Mouse (Mus musculus) liver, embryonic 14.5 days (tissue): ENCODE results near the gene Arfgef2.

Source experiments
- CTCF ChIP-seq: IDR thresholded peaks from 2 replicates; pipeline ENCODE4 v1.5.1; 2016; ENCODE audit warnings: antibody characterized with exemption, low read depth, control low read depth
- EP300 ChIP-seq: IDR thresholded peaks from 2 replicates; pipeline ENCODE4 v1.6.1; 2016; ENCODE audit warnings: antibody characterized with exemption, low read depth

- TF ChIP-seq CTCF: no peak
- TF ChIP-seq EP300: no peak
Observed at GRCm38 (mm10) chr2:166855771-166856170, 50.4 kb downstream of the Arfgef2 start.
